Mouse (Mus musculus): ENCODE measurements at regions not wholly inside any gene's neighbourhood (a gene's known extent, or its start where the extent isn't known, plus 50 kb on each side); places are given as distances from the start of the nearest gene placed in this dataset.

DNA sequence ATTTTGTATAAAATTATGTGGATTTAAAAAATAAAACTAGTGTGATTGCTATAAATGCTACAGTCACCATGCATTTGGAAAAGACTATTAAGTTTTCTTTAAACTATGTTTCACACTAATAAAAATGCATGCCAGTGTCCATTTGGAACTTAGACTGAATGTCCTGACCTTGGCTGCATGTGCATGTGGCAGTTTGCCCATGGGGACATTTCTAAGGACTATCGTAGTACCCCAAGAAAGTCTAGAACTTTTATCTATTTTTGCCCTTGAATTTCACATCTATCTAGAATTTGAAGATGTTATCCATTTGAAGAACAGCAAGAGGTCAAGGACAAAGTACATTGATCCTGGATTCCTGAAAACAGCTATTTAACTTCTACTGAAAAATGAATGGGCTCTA lies 745.9 kb downstream of the Tmem182 start:
- WGBS: 91% methylated on average over 1 of the region's 1 CpGs
- Histone ChIP-seq H3K9ac (no peak overlapping the region), H3K27me3 (ENCODE audit: control insufficient read depth, insufficient read depth, low read length) (no peaks in the 10 kb centered on the region), H3K27ac (no peak overlapping the region), H3K9me3 (ENCODE audit: control insufficient read depth, low read length) (0 out of 2 replicates have a peak, but pooled peaks cover 1% of the 10 kb centered on the region), H3K4me2 (replicated peaks) (no peak overlapping the region), H3K36me3 (replicated peaks; ENCODE audit: control insufficient read depth, insufficient read depth) (no peaks in the 10 kb centered on the region), H3K4me1 (replicated peaks; ENCODE audit: control insufficient read depth, insufficient read depth, low read length) (no peaks in the 10 kb centered on the region), H3K4me3 (replicated peaks; ENCODE audit: low read length) (no peak overlapping the region)
- DNase-seq (ENCODE audit: low spot score) (no peak), ATAC-seq (ENCODE audit: low FRiP score) (no peak)

- no peak overlapping the region for H3K9ac ChIP-seq
- ATAC-seq (ENCODE audit: low FRiP score) (peak; percentile 66; the same call in 1 of the 2 replicates), DNase-seq (ENCODE audit: low spot score) (peak; percentile 57)
- 66% methylated on average over 2 of the region's 2 CpGs for WGBS
- H3K4me2 ChIP-seq (replicated peaks): no peak overlapping the region
- H3K4me3 ChIP-seq (replicated peaks; ENCODE audit: low read length): no peak overlapping the region
- H3K9me3 ChIP-seq (ENCODE audit: control insufficient read depth, low read length): no peaks in the 10 kb centered on the region
- no peak overlapping the region for H3K27ac ChIP-seq
- no peaks in the 10 kb centered on the region for H3K4me1 ChIP-seq (replicated peaks; ENCODE audit: control insufficient read depth, insufficient read depth, low read length)
- no peaks in the 10 kb centered on the region for H3K27me3 ChIP-seq (ENCODE audit: control insufficient read depth, insufficient read depth, low read length)
- H3K36me3 ChIP-seq (replicated peaks; ENCODE audit: control insufficient read depth, insufficient read depth): no peaks in the 10 kb centered on the region
Observed at GRCm38 (mm10) chr1:41555607-41556006, 750.2 kb downstream of the Tmem182 start.

DNA sequence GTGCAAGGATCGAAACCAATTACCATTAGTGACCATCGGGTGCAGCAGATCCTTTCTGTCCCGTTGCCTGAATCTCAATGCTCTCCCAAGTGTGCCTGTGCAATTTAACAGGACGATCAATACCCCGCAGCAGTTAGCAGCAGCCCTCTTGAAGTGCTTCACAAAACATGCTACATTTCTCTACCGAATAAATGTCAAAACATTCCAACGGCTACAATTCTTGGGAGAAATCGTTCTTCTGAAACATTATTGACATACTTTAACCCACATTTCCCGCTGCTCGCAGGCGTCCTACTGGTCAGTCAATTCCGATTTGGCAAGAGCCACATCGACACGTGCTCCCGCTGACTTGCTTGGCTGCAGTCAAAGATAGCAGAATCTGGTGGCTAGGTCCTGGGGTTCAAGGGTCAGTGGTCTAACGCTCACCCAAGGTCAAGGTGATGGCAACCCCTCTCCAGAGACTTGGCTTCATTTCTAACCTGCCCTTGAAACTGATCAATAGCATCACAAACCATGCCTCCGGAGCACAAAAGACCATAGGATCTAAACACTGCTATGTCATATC lies 753.8 kb downstream of the Tmem182 start:
- Histone ChIP-seq H3K9me3 (ENCODE audit: control insufficient read depth, low read length) (no peaks in the 10 kb centered on the region), H3K4me1 (replicated peaks; ENCODE audit: control insufficient read depth, insufficient read depth, low read length) (no peaks in the 10 kb centered on the region), H3K27ac (no peak overlapping the region), H3K36me3 (replicated peaks; ENCODE audit: control insufficient read depth, insufficient read depth) (no peaks in the 10 kb centered on the region), H3K4me3 (replicated peaks; ENCODE audit: low read length) (no peak overlapping the region), H3K4me2 (replicated peaks) (no peak overlapping the region), H3K27me3 (ENCODE audit: control insufficient read depth, insufficient read depth, low read length) (no peaks in the 10 kb centered on the region), H3K9ac (no peak overlapping the region)
- no peak for DNase-seq (ENCODE audit: low spot score)
- 81% methylated on average over 17 of the region's 17 CpGs for WGBS
- ATAC-seq (ENCODE audit: low FRiP score): no peak

DNA sequence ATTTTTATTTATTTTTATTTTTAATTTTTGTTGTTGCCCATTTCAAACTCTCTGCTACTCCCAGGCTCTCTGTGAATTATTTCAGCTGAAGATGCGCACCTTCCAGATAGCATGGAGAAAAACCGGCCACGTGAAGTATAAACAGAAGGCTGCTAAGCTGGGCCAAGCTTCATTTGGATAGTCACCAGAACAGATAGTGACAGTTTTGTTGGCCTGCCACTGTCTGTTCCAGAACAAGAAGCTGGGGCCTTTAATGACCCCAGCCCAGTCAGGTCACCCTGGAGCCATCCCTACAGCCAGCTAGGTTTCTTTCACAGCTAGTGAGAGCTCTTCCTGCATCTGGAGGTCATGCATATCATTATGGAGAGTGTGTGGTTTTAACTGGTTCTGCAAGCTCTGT lies 754.6 kb downstream of the Tmem182 start:
- H3K9me3 ChIP-seq (ENCODE audit: control insufficient read depth, low read length): no peaks in the 10 kb centered on the region
- H3K4me2 ChIP-seq (replicated peaks): no peak overlapping the region
- no peaks in the 10 kb centered on the region for H3K27me3 ChIP-seq (ENCODE audit: control insufficient read depth, insufficient read depth, low read length)
- no peak overlapping the region for H3K27ac ChIP-seq
- ATAC-seq (ENCODE audit: low FRiP score) (no peak), DNase-seq (ENCODE audit: low spot score) (no peak)
- H3K9ac ChIP-seq: no peak overlapping the region
- H3K36me3 ChIP-seq (replicated peaks; ENCODE audit: control insufficient read depth, insufficient read depth): no peaks in the 10 kb centered on the region
- no peak overlapping the region for H3K4me3 ChIP-seq (replicated peaks; ENCODE audit: low read length)
- H3K4me1 ChIP-seq (replicated peaks; ENCODE audit: control insufficient read depth, insufficient read depth, low read length): no peaks in the 10 kb centered on the region
- 89% methylated on average over 3 of the region's 3 CpGs for WGBS

DNA sequence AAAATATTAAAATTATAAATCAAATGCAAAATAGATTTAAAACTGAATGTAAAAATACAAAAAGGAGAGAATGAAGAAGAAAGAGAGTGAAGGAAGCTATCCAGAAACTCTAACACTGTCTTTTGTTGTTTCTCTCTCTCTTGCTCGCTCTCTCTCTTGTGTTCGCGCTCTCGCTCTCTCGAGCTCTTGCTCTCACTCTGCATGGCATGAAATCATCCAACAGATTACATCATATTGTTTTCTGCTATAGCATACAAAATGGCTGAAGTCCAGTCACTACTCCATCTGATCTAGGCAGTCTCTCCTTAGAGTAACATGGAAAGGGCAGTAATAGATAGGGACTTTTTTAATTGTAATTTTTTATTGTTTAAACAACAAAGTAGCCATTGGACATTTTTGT lies 798.1 kb downstream of the Tmem182 start:
- Histone ChIP-seq H3K9ac (no peak overlapping the region), H3K4me2 (replicated peaks) (no peak overlapping the region), H3K4me1 (replicated peaks; ENCODE audit: control insufficient read depth, insufficient read depth, low read length) (no peaks in the 10 kb centered on the region), H3K9me3 (ENCODE audit: control insufficient read depth, low read length) (no peaks in the 10 kb centered on the region), H3K27me3 (ENCODE audit: control insufficient read depth, insufficient read depth, low read length) (no peaks in the 10 kb centered on the region), H3K27ac (no peak overlapping the region), H3K36me3 (replicated peaks; ENCODE audit: control insufficient read depth, insufficient read depth) (no peaks in the 10 kb centered on the region), H3K4me3 (replicated peaks; ENCODE audit: low read length) (no peak overlapping the region)
- 91% methylated on average over 5 of the region's 5 CpGs for WGBS
- ATAC-seq (ENCODE audit: low FRiP score) (no peak), DNase-seq (ENCODE audit: low spot score) (no peak)

DNA sequence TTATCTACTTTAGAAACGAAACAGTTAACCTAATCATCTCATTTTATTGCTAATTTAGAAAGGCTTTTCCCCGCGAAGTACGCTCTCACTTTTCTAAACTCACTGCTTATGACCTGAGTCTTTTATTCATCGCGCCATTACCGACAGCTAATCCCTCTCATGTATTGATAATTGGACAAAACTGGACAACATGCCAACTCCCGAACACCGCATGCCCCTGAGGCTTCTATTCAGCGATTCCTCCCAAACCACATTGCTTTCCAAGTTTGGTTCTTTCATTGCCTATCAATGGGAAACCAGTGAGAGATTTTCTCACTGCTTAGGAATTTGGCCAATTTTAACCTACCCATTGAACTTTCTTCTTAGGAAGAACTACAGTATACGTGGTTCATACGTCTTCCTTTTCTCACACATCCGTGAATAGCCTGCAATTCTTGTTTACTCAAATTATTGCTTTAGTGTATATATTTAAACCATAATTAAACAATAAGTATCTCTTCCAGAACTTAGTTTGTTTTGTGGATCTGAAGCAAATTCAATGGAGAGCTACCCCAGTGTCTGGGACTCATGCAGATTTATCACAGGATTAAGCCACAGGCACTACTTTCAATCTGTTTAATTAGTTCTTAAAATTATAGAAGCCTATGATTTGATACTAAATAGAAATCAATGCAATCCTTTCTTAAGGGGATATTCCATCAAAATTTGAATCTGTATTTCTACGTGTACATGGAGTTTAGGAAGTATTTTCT lies 799.8 kb downstream of the Tmem182 start:
- H3K4me3 ChIP-seq (replicated peaks; ENCODE audit: low read length): no peak overlapping the region
- no peaks in the 10 kb centered on the region for H3K4me1 ChIP-seq (replicated peaks; ENCODE audit: control insufficient read depth, insufficient read depth, low read length)
- DNase-seq (ENCODE audit: low spot score): peak; percentile 29
- H3K9ac ChIP-seq: no peak overlapping the region
- ATAC-seq (ENCODE audit: low FRiP score): peak; percentile 46; the same call in 1 of the 2 replicates
- WGBS: 57% methylated on average over 14 of the region's 14 CpGs
- H3K4me2 ChIP-seq (replicated peaks): peak overlapping the region; percentile 7
- H3K36me3 ChIP-seq (replicated peaks; ENCODE audit: control insufficient read depth, insufficient read depth): no peaks in the 10 kb centered on the region
- H3K27ac ChIP-seq: no peak overlapping the region
- H3K27me3 ChIP-seq (ENCODE audit: control insufficient read depth, insufficient read depth, low read length): no peaks in the 10 kb centered on the region
- H3K9me3 ChIP-seq (ENCODE audit: control insufficient read depth, low read length): no peaks in the 10 kb centered on the region

DNA sequence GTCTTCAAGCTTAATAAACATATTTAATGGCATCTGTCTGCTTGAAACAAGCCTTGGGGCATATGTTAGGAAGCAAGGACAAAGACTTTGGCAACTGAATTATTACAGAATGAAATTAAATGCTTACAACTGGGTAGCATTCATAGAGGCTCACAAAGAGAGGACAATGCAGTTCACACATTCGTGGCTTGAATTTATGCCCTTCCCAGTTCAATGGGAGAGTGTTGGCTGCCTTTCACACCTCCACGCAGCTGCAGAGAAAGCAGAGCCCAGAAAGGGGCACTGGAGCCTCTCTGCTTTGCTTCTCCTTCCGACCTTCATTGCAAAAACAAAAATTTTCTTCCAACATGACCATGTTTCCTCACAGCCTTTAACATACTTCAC lies 800.3 kb downstream of the Tmem182 start:
- Histone ChIP-seq H3K9ac (no peak overlapping the region), H3K27ac (peak overlapping the region; percentile 49; the same call in 1 of the 2 replicates), H3K36me3 (replicated peaks; ENCODE audit: control insufficient read depth, insufficient read depth) (no peaks in the 10 kb centered on the region), H3K4me2 (replicated peaks) (no peak overlapping the region), H3K9me3 (ENCODE audit: control insufficient read depth, low read length) (no peaks in the 10 kb centered on the region), H3K4me1 (replicated peaks; ENCODE audit: control insufficient read depth, insufficient read depth, low read length) (no peaks in the 10 kb centered on the region), H3K27me3 (ENCODE audit: control insufficient read depth, insufficient read depth, low read length) (no peaks in the 10 kb centered on the region), H3K4me3 (replicated peaks; ENCODE audit: low read length) (no peak overlapping the region)
- peak; percentile 17; the same call in 1 of the 2 replicates for ATAC-seq (ENCODE audit: low FRiP score)
- 23% methylated on average over 3 of the region's 3 CpGs for WGBS
- no peak for DNase-seq (ENCODE audit: low spot score)

DNA sequence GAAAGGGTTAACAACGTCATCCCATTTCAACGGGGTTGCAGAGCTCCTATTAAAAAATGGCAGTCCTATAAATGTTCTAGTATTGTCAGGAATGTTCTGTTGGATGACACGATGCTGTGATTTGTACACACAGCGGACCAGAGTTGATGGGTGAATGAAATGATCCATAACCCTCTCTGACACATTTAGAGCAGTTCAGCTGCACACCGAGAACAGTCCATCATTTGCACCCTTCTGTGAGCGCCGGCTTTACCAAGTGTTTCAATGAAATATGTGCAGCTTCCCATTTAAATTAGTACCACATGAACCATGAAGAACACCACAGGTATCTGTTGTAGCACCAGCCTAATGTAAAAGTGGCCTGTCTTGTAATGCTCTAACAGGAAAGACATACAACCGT lies 805.4 kb downstream of the Tmem182 start:
- Histone ChIP-seq H3K36me3 (replicated peaks; ENCODE audit: control insufficient read depth, insufficient read depth) (no peaks in the 10 kb centered on the region), H3K4me2 (replicated peaks) (peak overlapping the region; percentile 10; the same call in 1 of the 2 replicates), H3K9ac (no peak overlapping the region), H3K27ac (no peak overlapping the region), H3K27me3 (ENCODE audit: control insufficient read depth, insufficient read depth, low read length) (no peaks in the 10 kb centered on the region), H3K4me3 (replicated peaks; ENCODE audit: low read length) (no peak overlapping the region), H3K4me1 (replicated peaks; ENCODE audit: control insufficient read depth, insufficient read depth, low read length) (no peaks in the 10 kb centered on the region), H3K9me3 (ENCODE audit: control insufficient read depth, low read length) (no peaks in the 10 kb centered on the region)
- 60% methylated on average over 8 of the region's 8 CpGs for WGBS
- DNase-seq (ENCODE audit: low spot score) (no peak), ATAC-seq (ENCODE audit: low FRiP score) (no peak; the same call in 1 of the 2 replicates)

DNA sequence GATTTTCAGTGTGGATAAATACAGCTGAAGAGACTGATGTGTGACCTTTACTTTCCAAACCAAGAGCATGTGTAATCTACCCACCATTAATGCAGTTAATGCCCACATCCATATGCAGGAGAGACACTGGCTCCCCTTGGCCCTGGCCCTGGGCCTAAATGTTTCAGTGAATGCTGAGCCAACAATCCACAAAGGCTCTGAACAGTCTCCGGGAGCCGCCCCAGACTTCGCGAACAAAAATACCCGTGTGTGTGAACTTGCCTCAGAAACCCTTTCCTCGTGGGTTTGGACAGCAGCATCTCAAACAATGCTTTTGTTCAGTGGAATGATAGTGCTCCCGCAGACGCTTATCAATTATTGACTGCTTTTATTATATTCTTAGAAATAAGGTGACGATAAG lies 846.4 kb downstream of the Tmem182 start:
- ATAC-seq (ENCODE audit: low FRiP score) (peak; percentile 70), DNase-seq (ENCODE audit: low spot score) (peak; percentile 57)
- Histone ChIP-seq H3K9me3 (ENCODE audit: control insufficient read depth, low read length) (no peaks in the 10 kb centered on the region), H3K4me2 (replicated peaks) (peak overlapping the region; percentile 34), H3K4me1 (replicated peaks; ENCODE audit: control insufficient read depth, insufficient read depth, low read length) (peaks cover 12% of the 10 kb centered on the region), H3K27ac (peak overlapping the region; percentile 10; the same call in 1 of the 2 replicates), H3K9ac (no peak overlapping the region), H3K36me3 (replicated peaks; ENCODE audit: control insufficient read depth, insufficient read depth) (no peaks in the 10 kb centered on the region), H3K27me3 (ENCODE audit: control insufficient read depth, insufficient read depth, low read length) (no peaks in the 10 kb centered on the region), H3K4me3 (replicated peaks; ENCODE audit: low read length) (no peak overlapping the region)
- WGBS: 32% methylated on average over 9 of the region's 9 CpGs

All from hindbrain, embryonic 14.5 days (tissue).